Mouse (Mus musculus) stomach, postnatal 0 days (tissue): ENCODE results near the gene Edar. TPM values are rescaled to one million over a fixed set of nuclear protein-coding genes. Genes with fewer than 3 reads are reported as not detected.

Experiments
- ATAC-seq: fragments of 200-750 bp; cut with Nextera tagmentation; 2 replicates; pipeline ENCODE4 v1.8.0; 2017; ENCODE audit not compliant: low FRiP score, low TSS enrichment
- DNase-seq: peaks from one replicate; pipeline ENCODE4 v3.0.0-alpha.2; 2016; ENCODE audit warnings: low spot score
- H3K27ac ChIP-seq: fragments of 300-500 bp; sonication (generic); replicated peaks from 2 replicates; pipeline ENCODE4 v1.5.1; 2014; ENCODE audit warnings: mild to moderate bottlenecking, control low read depth
- H3K27me3 ChIP-seq: fragments of 300-500 bp; sonication (generic); 2 replicates; pipeline ENCODE4 v1.6.1; 2014; ENCODE audit warnings: low read length; ENCODE audit not compliant: control insufficient read depth, insufficient read depth
- H3K36me3 ChIP-seq: fragments of 300-500 bp; sonication (generic); 2 replicates; pipeline ENCODE4 v1.6.1; 2014; ENCODE audit warnings: low read length, mixed read lengths; ENCODE audit not compliant: control insufficient read depth, insufficient read depth
- H3K4me1 ChIP-seq: fragments of 300-500 bp; sonication (generic); replicated peaks from 2 replicates; pipeline ENCODE4 v1.6.1; 2014; ENCODE audit warnings: antibody characterized with exemption; ENCODE audit not compliant: control insufficient read depth, insufficient read depth
- H3K4me2 ChIP-seq: fragments of 300-500 bp; sonication (generic); replicated peaks from 2 replicates; pipeline ENCODE4 v1.6.1; 2014; ENCODE audit warnings: low read depth, mild to moderate bottlenecking, control low read depth, moderate library complexity
- H3K4me3 ChIP-seq: fragments of 300-500 bp; sonication (generic); 2 replicates; pipeline ENCODE4 v1.5.1; 2014; ENCODE audit warnings: low read depth, low read length, control low read depth
- H3K9ac ChIP-seq: fragments of 300-500 bp; sonication (generic); 2 replicates; pipeline ENCODE4 v1.6.1; 2014; ENCODE audit warnings: mild to moderate bottlenecking, low read length, control low read depth, mixed read lengths
- H3K9me3 ChIP-seq: fragments of 300-500 bp; sonication (generic); 2 replicates; pipeline ENCODE4 v1.6.1; 2016; ENCODE audit warnings: low read length; ENCODE audit not compliant: control insufficient read depth
- CTCF ChIP-seq: IDR thresholded peaks from 2 replicates; pipeline ENCODE4 v1.5.1; 2016; ENCODE audit warnings: antibody characterized with exemption, low read depth, mild to moderate bottlenecking, moderate library complexity
- EP300 ChIP-seq: optimal IDR thresholded peaks from 2 replicates; pipeline ENCODE3; 2016; ENCODE audit warnings: antibody characterized with exemption
- WGBS: fragments of 180-500 bp; shearing (Covaris S2); extraction: QIAGEN DNeasy Blood & Tissue Kit; methylation state at CpG from one replicate; pipeline ENCODE4 v1.1.7; 2014; 5-methylcytosine and 5-hydroxymethylcytosine counted together
- polyA plus RNA-seq: library from polyadenylated mRNA; unstranded; fragments of >200 nt; fragmentation: Nextera tagmentation; extraction: Ambion mirVana; gene quantifications from 2 replicates; pipeline ENCODE4 v1.2.1, GENCODE M21; 2015

Edar gene
- polyA plus RNA-seq, 1 experiment from 2014 or later: 0.64 TPM

GRCm38 (mm10) chr10:58700578-58700977, 25.1 kb upstream of the Edar start:
- Histone ChIP-seq H3K27me3 (no peaks in the 10 kb centered on the region), H3K27ac (no peak overlapping the region), H3K9me3 (no peaks in the 10 kb centered on the region), H3K4me1 (no peaks in the 10 kb centered on the region), H3K4me3 (no peak overlapping the region), H3K36me3 (no peaks in the 10 kb centered on the region), H3K4me2 (no peak overlapping the region), H3K9ac (no peak overlapping the region)
- DNase-seq (no peak), ATAC-seq (no peak)
- TF ChIP-seq CTCF: no peak
- no peak for TF ChIP-seq EP300
- WGBS: 49% methylated on average over 6 of the region's 6 CpGs

- WGBS: 29% methylated on average over 4 of the region's 4 CpGs
- no peaks in the 10 kb centered on the region for H3K9me3 ChIP-seq
- H3K27ac ChIP-seq: no peak overlapping the region
- no peaks in the 10 kb centered on the region for H3K36me3 ChIP-seq
- no peak overlapping the region for H3K9ac ChIP-seq
- no peak overlapping the region for H3K4me2 ChIP-seq
- DNase-seq (no peak), ATAC-seq (no peak)
- no peaks in the 10 kb centered on the region for H3K27me3 ChIP-seq
- no peak overlapping the region for H3K4me3 ChIP-seq
- TF ChIP-seq EP300: no peak
- no peak for TF ChIP-seq CTCF
- no peaks in the 10 kb centered on the region for H3K4me1 ChIP-seq
Measured at GRCm38 (mm10) chr10:58700160-58700559, 24.7 kb upstream of the Edar start.

DNA sequence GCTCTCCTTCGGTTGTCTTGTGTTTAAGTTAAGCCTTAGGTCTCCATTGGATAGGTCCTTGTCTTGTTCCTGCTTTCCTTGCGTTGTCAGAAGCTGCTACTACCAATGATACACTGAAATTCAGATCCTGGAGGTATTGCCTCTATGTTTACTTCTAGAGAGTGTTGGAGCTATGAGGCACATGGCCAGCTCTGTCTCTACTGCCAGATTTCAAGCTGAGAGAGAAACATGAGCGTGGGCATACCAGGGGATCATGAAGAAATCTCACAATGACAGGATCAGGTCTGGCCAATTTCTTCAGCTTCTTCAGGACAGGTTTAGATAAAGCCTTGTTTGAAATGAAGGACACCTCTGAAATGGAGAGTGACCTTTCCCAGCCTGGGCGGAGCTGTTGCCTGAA, 23.5 kb upstream of the Edar start:
- H3K27ac ChIP-seq: no peak overlapping the region
- H3K27me3 ChIP-seq: no peaks in the 10 kb centered on the region
- TF ChIP-seq CTCF (no peak), EP300 (no peak)
- no peaks in the 10 kb centered on the region for H3K9me3 ChIP-seq
- whole genome bisulfite sequencing: 76% methylated on average over 4 of the region's 4 CpGs
- H3K9ac ChIP-seq: no peak overlapping the region
- DNase-seq (no peak), ATAC-seq (no peak)
- no peak overlapping the region for H3K4me2 ChIP-seq
- no peaks in the 10 kb centered on the region for H3K4me1 ChIP-seq
- no peak overlapping the region for H3K4me3 ChIP-seq
- no peaks in the 10 kb centered on the region for H3K36me3 ChIP-seq

DNA sequence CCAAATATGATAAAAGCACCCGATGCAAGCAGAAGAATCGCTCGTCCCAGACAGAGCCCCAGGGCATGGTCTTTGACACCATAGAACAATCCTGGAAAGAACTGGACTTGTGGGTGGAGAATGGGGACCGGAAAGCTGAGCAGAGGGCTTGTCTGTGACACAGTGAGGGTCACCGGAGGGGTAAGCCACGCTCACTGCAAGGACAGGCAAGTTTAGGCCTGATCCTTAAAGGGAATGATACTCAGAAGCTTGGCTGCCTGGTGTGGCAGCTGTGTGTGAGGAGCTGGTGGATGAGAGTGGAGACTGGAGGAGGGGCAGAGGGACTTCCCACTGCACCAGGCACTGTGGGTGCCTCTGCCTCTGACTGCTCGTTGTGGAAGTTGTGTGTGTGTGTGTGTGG, 15.6 kb upstream of the Edar start:
- DNase-seq (no peak), ATAC-seq (0 out of 2 replicates have a peak, but pooled peaks have one; percentile 29)
- Histone ChIP-seq H3K4me2 (no peak overlapping the region), H3K9ac (no peak overlapping the region), H3K4me3 (no peak overlapping the region), H3K27me3 (no peaks in the 10 kb centered on the region), H3K36me3 (no peaks in the 10 kb centered on the region), H3K9me3 (no peaks in the 10 kb centered on the region), H3K27ac (no peak overlapping the region), H3K4me1 (no peaks in the 10 kb centered on the region)
- TF ChIP-seq CTCF (no peak), EP300 (no peak)
- WGBS: 68% methylated on average over 6 of the region's 7 CpGs

DNA sequence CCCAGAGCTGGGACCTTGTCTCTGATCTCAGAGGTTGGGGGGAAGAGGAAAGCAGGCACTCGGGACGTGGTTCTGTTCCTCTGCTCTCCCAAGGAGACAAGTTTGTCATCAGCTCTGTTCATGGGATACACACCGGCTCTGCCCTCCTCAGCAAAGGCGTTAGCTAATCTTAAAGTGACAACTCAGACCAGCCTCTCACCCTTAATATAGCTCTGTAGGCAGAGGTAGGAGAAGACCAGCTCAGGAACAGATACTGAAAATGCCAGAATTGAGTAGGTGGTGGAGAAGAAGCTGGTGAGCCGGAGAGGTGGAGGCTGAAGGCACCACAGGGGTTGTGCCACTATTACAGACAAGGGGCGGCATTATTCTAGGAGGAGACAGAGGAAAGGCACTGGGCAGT, 3.8 kb upstream of the Edar start:
- TF ChIP-seq CTCF (no peak), EP300 (no peak)
- ATAC-seq: no peak
- 83% methylated on average over 6 of the region's 6 CpGs for WGBS
- DNase-seq: no peak
- Histone ChIP-seq H3K36me3 (no peaks in the 10 kb centered on the region), H3K4me1 (no peaks in the 10 kb centered on the region), H3K4me3 (no peak overlapping the region), H3K9me3 (no peaks in the 10 kb centered on the region), H3K27ac (no peak overlapping the region), H3K27me3 (no peaks in the 10 kb centered on the region), H3K4me2 (no peak overlapping the region), H3K9ac (no peak overlapping the region)

- Histone ChIP-seq H3K9me3 (no peaks in the 10 kb centered on the region), H3K4me1 (no peaks in the 10 kb centered on the region), H3K36me3 (no peaks in the 10 kb centered on the region), H3K4me2 (peak overlapping the region; percentile 60), H3K27ac (no peak overlapping the region), H3K4me3 (peak overlapping the region; percentile 22; the same call in 1 of the 2 replicates), H3K27me3 (no peaks in the 10 kb centered on the region), H3K9ac (no peak overlapping the region)
- WGBS: 34% methylated on average over 15 of the region's 15 CpGs
- no peak for TF ChIP-seq EP300
- peak; percentile 83 for TF ChIP-seq CTCF
- ATAC-seq (no peak), DNase-seq (peak; percentile 67)
Measured at GRCm38 (mm10) chr10:58673278-58674061, 2.0 kb downstream of the Edar start.
